Mouse (Mus musculus): Measurements from ENCODE around the gene Surf1. TPM values are rescaled to one million over a fixed set of nuclear protein-coding genes. Genes with fewer than 3 reads are reported as not detected.

Surf1 gene
- polyA plus RNA-seq, 1 experiment from 2014 or later = 55.0 TPM

Other genes with a start within 250 kb of the Surf1 start
- not detected in 2 replicates for gene Lcn4, start 245.2 kb downstream of the Surf1 start, polyA plus RNA-seq (2016; fragmentation: Nextera tagmentation; extraction: Ambion mirVana)
- not detected in 2 replicates for gene Abo, start 51.6 kb downstream of the Surf1 start, polyA plus RNA-seq (2016; fragmentation: Nextera tagmentation; extraction: Ambion mirVana)
- 30.8 and 32.3 TPM in 2 replicates for gene Surf6, start 13.7 kb downstream of the Surf1 start, polyA plus RNA-seq (2016; fragmentation: Nextera tagmentation; extraction: Ambion mirVana)
- gene Med22, start 5.9 kb downstream of the Surf1 start, polyA plus RNA-seq (2016; fragmentation: Nextera tagmentation; extraction: Ambion mirVana) = 107 and 116 TPM in 2 replicates
- gene Rpl7a, start 5.8 kb downstream of the Surf1 start, polyA plus RNA-seq (2016; fragmentation: Nextera tagmentation; extraction: Ambion mirVana) = 461 and 470 TPM in 2 replicates
- 50.1 and 50.4 TPM in 2 replicates for gene Surf2, start 163 bp downstream of the Surf1 start, polyA plus RNA-seq (2016; fragmentation: Nextera tagmentation; extraction: Ambion mirVana)
- 154 and 156 TPM in 2 replicates for gene Surf4, start 17.4 kb upstream of the Surf1 start, polyA plus RNA-seq (2016; fragmentation: Nextera tagmentation; extraction: Ambion mirVana)
- gene Stkld1, start 17.5 kb upstream of the Surf1 start, polyA plus RNA-seq (2016; fragmentation: Nextera tagmentation; extraction: Ambion mirVana) = 0.17 and 0.22 TPM in 2 replicates
- 40.9 and 42.0 TPM in 2 replicates for gene Rexo4, start 47.9 kb upstream of the Surf1 start, polyA plus RNA-seq (2016; fragmentation: Nextera tagmentation; extraction: Ambion mirVana)
- 0.07 TPM in 1 of 2 replicates, not detected in the other for gene Adamts13, start 56.9 kb upstream of the Surf1 start, polyA plus RNA-seq (2016; fragmentation: Nextera tagmentation; extraction: Ambion mirVana)
- gene Cacfd1, start 93.4 kb upstream of the Surf1 start, polyA plus RNA-seq (2016; fragmentation: Nextera tagmentation; extraction: Ambion mirVana) = 115 TPM in 2 replicates
- 3.5 and 4.1 TPM in 2 replicates for gene Slc2a6, start 111.5 kb upstream of the Surf1 start, polyA plus RNA-seq (2016; fragmentation: Nextera tagmentation; extraction: Ambion mirVana)
- 2.6 and 5.2 TPM in 2 replicates for gene Mymk, start 155.6 kb upstream of the Surf1 start, polyA plus RNA-seq (2016; fragmentation: Nextera tagmentation; extraction: Ambion mirVana)
- gene Adamtsl2, start 162.8 kb upstream of the Surf1 start, polyA plus RNA-seq (2016; fragmentation: Nextera tagmentation; extraction: Ambion mirVana) = 6.1 and 9.0 TPM in 2 replicates
- gene Fam163b, start 226.0 kb upstream of the Surf1 start, polyA plus RNA-seq (2016; fragmentation: Nextera tagmentation; extraction: Ambion mirVana) = 0.43 and 0.52 TPM in 2 replicates
- 1.7 and 2.3 TPM in 2 replicates for gene Dbh, start 248.7 kb upstream of the Surf1 start, polyA plus RNA-seq (2016; fragmentation: Nextera tagmentation; extraction: Ambion mirVana)